ENCODE assay signal across 11 mouse cellular contexts in genomic region chr2:122916772-122917171, GRCm38 (mm10).
DNase-seq lines count a peak whose midpoint lies in the region; ATAC-seq and TF ChIP-seq lines count a peak whose summit lies in the region.
"Had no signal": no experiment of that assay in that cellular context is flagged by ENCODE, and none has a peak within 500 bp of the region (broad histone marks: within the 10 kb centered on the region; RNA-seq: fewer than 3 reads in every experiment).

No protein-coding gene starts in this region.

- peak; percentile 20; the same call in 1 of the 2 replicates for TF ChIP-seq CTCF in kidney, adult 2 months (conservative IDR thresholded peaks at IDR 0.05; ENCODE audit: insufficient read depth, insufficient read length, low read depth, low read length)
- peak; percentile 48; the same call in 1 of the 2 replicates for TF ChIP-seq CTCF in brain, embryonic 14.5 days (IDR thresholded peaks at IDR 0.05; ENCODE audit: borderline replicate concordance, extremely low read depth, insufficient read depth, insufficient read length)

- no peaks in the 10 kb centered on the region for H3K4me1 ChIP-seq in kidney, adult 2 months (ENCODE audit: control insufficient read depth, insufficient read depth, low read length)
- H3K4me1 ChIP-seq in kidney, embryonic 14.5 days (ENCODE audit: control insufficient read depth, insufficient read depth, low read length) = no peaks in the 10 kb centered on the region
- H3K4me1 ChIP-seq: embryonic facial prominence, embryonic 15.5 days; hindbrain, embryonic 12.5 days; liver, embryonic 13.5 days; neural tube, embryonic 12.5 days had no signal

- no peaks in the 10 kb centered on the region for H3K36me3 ChIP-seq in kidney, adult 2 months (ENCODE audit: control insufficient read depth, insufficient read depth, low read length)
- no peaks in the 10 kb centered on the region for H3K36me3 ChIP-seq in kidney, embryonic 14.5 days (ENCODE audit: control insufficient read depth, insufficient read depth, low read length)
- H3K36me3 ChIP-seq: embryonic facial prominence, embryonic 15.5 days; hindbrain, embryonic 12.5 days; liver, embryonic 13.5 days; neural tube, embryonic 12.5 days had no signal

- 86% methylated on average over 1 of the region's 1 CpGs for WGBS in kidney, adult 2 months
- WGBS in kidney, embryonic 14.5 days = 89% methylated on average over 1 of the region's 1 CpGs

- no peak for ATAC-seq in kidney, embryonic 14.5 days (ENCODE audit: low FRiP score, low TSS enrichment)
- peak; percentile 82 for ATAC-seq in megakaryocyte-erythroid progenitor cell, adult 5-6 weeks (replicated peaks; ENCODE audit: low FRiP score, low TSS enrichment, poor library complexity, severe bottlenecking)

- no peaks in the 10 kb centered on the region for H3K9me3 ChIP-seq in kidney, embryonic 14.5 days (ENCODE audit: control insufficient read depth, low read length)
- H3K9me3 ChIP-seq: embryonic facial prominence, embryonic 15.5 days; hindbrain, embryonic 12.5 days; liver, embryonic 13.5 days; neural tube, embryonic 12.5 days had no signal

- no peak overlapping the region for H3K9ac ChIP-seq in kidney, embryonic 14.5 days (ENCODE audit: low read depth, low read length)
- H3K9ac ChIP-seq: embryonic facial prominence, embryonic 15.5 days; hindbrain, embryonic 12.5 days; liver, embryonic 13.5 days; neural tube, embryonic 12.5 days had no signal

- H3K4me3 ChIP-seq in kidney, adult 2 months (ENCODE audit: insufficient read depth, low read depth, low read length) = no peak overlapping the region
- H3K4me3 ChIP-seq in kidney, embryonic 14.5 days (ENCODE audit: low read length) = no peak overlapping the region
- H3K4me3 ChIP-seq: embryonic facial prominence, embryonic 15.5 days; hindbrain, embryonic 12.5 days; liver, embryonic 13.5 days; neural tube, embryonic 12.5 days had no signal

- H3K27me3 ChIP-seq in kidney, adult 2 months (replicated peaks; ENCODE audit: control insufficient read depth, insufficient read depth, low read length) = no peaks in the 10 kb centered on the region
- H3K27me3 ChIP-seq in kidney, embryonic 14.5 days (ENCODE audit: control insufficient read depth, insufficient read depth, low read length) = no peaks in the 10 kb centered on the region
- H3K27me3 ChIP-seq: embryonic facial prominence, embryonic 15.5 days; hindbrain, embryonic 12.5 days; liver, embryonic 13.5 days; neural tube, embryonic 12.5 days had no signal

- no peak for TF ChIP-seq POLR2A in kidney, adult 2 months (IDR thresholded peaks at IDR 0.05; ENCODE audit: low read depth, low read length)
- TF ChIP-seq POLR2A in brain, embryonic 14.5 days (IDR thresholded peaks at IDR 0.05; ENCODE audit: borderline replicate concordance, extremely low read depth, insufficient read depth, insufficient read length, poor library complexity, severe bottlenecking) = no peak

- no peak overlapping the region for H3K27ac ChIP-seq in kidney, adult 2 months (ENCODE audit: insufficient read depth, low read depth, low read length)
- no peak overlapping the region for H3K27ac ChIP-seq in kidney, embryonic 14.5 days (ENCODE audit: low read depth, low read length)
- H3K27ac ChIP-seq: embryonic facial prominence, embryonic 15.5 days; hindbrain, embryonic 12.5 days; liver, embryonic 13.5 days; neural tube, embryonic 12.5 days had no signal

- peak; percentile 12 for DNase-seq in kidney, adult 2 months
- DNase-seq in MN1 (ENCODE audit: low spot score) = peak; percentile 56
- DNase-seq in brain, embryonic 14.5 days (ENCODE audit: low read depth) = peak; percentile 76
- DNase-seq in gastrocnemius, adult 8-10 months (ENCODE audit: low spot score in 2 of 2) = no peak
- no peak for DNase-seq in B cell, adult 2 months
- DNase-seq: liver, embryonic 13.5 days had no signal

- no peak overlapping the region for H3K4me2 ChIP-seq in kidney, embryonic 14.5 days (replicated peaks; ENCODE audit: low read depth, low read length)
- H3K4me2 ChIP-seq: embryonic facial prominence, embryonic 15.5 days; hindbrain, embryonic 12.5 days; liver, embryonic 13.5 days; neural tube, embryonic 12.5 days had no signal

Comparison
In these comparisons a context has a peak if more than half of its experiments do, and no peak if none do; other contexts are left out.
1. DNase-seq: peak in kidney, adult 2 months (single experiment), MN1 (single experiment) and brain, embryonic 14.5 days (single experiment); none in gastrocnemius, adult 8-10 months (0 of 2) and B cell, adult 2 months (0 of 2).